25 mouse cellular contexts compared by ENCODE assay signal in the genomic region with DNA sequence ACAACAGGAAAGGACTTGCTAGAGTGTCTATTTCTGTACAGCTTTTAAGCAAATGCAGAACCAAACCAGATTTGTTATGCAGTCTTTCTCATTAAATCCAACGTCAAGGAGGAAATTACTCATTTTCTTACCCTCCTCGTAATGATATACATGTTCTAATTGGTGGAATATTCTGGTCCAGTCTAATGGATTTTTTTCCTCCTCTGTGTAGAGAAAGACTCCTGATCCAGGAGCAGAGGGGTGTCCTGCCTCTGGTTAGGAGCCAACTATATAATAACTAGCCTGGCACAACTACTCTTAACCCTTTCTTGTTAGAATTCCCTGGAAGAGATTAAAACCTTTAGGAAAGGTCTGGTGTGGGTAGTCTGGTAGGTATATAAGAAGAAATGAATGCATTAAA. TPM values are rescaled to one million over a fixed set of nuclear protein-coding genes. Genes with fewer than 3 reads are reported as not detected.
"Had no signal": no experiment of that assay in that cellular context is flagged by ENCODE, and none has a peak within 500 bp of the region (broad histone marks: within the 10 kb centered on the region; RNA-seq: fewer than 3 reads in every experiment).

No protein-coding gene starts in this region.

- ATAC-seq: midbrain, embryonic 16.5 days had no signal

- DNase-seq: lung, adult 18-20 months; lung, embryonic 14.5 days; lung, postnatal 10 days; lung, postnatal 4 days; midbrain, embryonic 14.5 days; retina, postnatal 1 day; right cerebral cortex, adult 18-20 months; right cerebral cortex, postnatal 25 days; right cerebral cortex, postnatal 4 days; spleen, adult 18-20 months; thymus, adult 18-20 months; thymus, postnatal 25 days; thymus, postnatal 4 days had no signal

- H3K36me3 ChIP-seq: midbrain, embryonic 10.5 days; midbrain, embryonic 12.5 days; neural tube, embryonic 13.5 days; neural tube, embryonic 15.5 days had no signal

- H3K4me1 ChIP-seq: midbrain, embryonic 10.5 days; midbrain, embryonic 12.5 days; neural tube, embryonic 13.5 days; neural tube, embryonic 15.5 days had no signal

- H3K9ac ChIP-seq: lung, embryonic 14.5 days; midbrain, embryonic 12.5 days; neural tube, embryonic 13.5 days; neural tube, embryonic 15.5 days had no signal

- H3K4me3 ChIP-seq: midbrain, embryonic 10.5 days; midbrain, embryonic 12.5 days; myocyte; neural tube, embryonic 13.5 days; neural tube, embryonic 15.5 days had no signal

- H3K27ac ChIP-seq: midbrain, embryonic 10.5 days; midbrain, embryonic 12.5 days; neural tube, embryonic 13.5 days; neural tube, embryonic 15.5 days had no signal

- H3K9me3 ChIP-seq: midbrain, embryonic 10.5 days; midbrain, embryonic 12.5 days; neural tube, embryonic 13.5 days; neural tube, embryonic 15.5 days had no signal

- H3K4me2 ChIP-seq: lung, embryonic 14.5 days; midbrain, embryonic 12.5 days; neural tube, embryonic 13.5 days; neural tube, embryonic 15.5 days had no signal

- H3K27me3 ChIP-seq: midbrain, embryonic 12.5 days; neural tube, embryonic 13.5 days; neural tube, embryonic 15.5 days had no signal

RNA-seq across cellular contexts. Expression of gene Htr1a, which starts 10.3 kb away (rescaled TPM):
- total RNA-seq: megakaryocyte, adult 5-6 weeks; megakaryocyte-erythroid progenitor cell, adult 5-6 weeks had no signal
- polyA plus RNA-seq: lung, embryonic 14.5 days; lung, embryonic 16.5 days; myocyte; small intestine, adult 2 months; stomach, embryonic 14.5 days; urinary bladder, adult 2 months had no signal
